Mouse (Mus musculus): ENCODE results near the gene Wars2. TPM values are rescaled to one million over a fixed set of nuclear protein-coding genes. Genes with fewer than 3 reads are reported as not detected.
A peak's percentile ranks its signal among the peaks of the same experiment; 100 is the strongest.

The Wars2 gene
- total RNA-seq, 1 experiment: 4.9 TPM

DNA sequence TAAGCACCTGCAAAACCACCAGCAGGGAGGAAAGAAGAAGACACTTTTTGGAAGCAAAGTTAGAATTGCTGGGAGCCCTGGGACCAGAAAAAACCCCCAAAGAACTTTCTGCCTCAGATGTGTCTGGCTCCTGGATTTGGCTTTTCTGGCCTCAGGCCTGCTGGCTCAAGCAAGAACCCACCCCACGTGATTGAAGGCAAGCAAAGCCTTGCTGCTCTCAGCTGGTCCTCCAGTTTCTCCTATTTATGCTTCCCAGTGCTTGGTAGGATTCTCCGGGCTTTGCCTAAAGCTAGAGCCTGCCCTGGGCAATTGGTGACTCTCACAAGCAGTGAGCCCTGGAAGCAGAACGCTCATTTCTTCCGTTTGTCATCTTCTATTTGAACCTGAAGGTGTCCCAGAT, 106.7 kb downstream of the Wars2 start:
- H3K9ac ChIP-seq (ENCODE audit: insufficient read depth, low read depth, low read length, poor library complexity, severe bottlenecking): no peak overlapping the region
- 0 out of 4 replicates have a peak, but pooled peaks cover 0 to 3% of the 10 kb centered on the region in 2 experiments for H3K4me1 ChIP-seq (ENCODE audit: control insufficient read depth in 2 of 2, insufficient read depth in 2 of 2, low read length in 2 of 2, poor library complexity in 1 of 2)
- H3K27ac ChIP-seq (ENCODE audit: insufficient read depth, low read depth, low read length, poor library complexity, severe bottlenecking): no peak overlapping the region
- H3K4me3 ChIP-seq (ENCODE audit: insufficient read depth in 1 of 2, low read depth in 1 of 2, low read length in 2 of 2, poor library complexity in 1 of 2, severe bottlenecking in 1 of 2): no peak overlapping the region
- H3K36me3 ChIP-seq (ENCODE audit: control insufficient read depth, insufficient read depth, low read length, poor library complexity, severe bottlenecking): no peaks in the 10 kb centered on the region
- in situ Hi-C loops (cut with MboI; ENCODE audit: low sequenced_read_pairs in 2 of 2, unreplicated experiment in 2 of 2): no loop called here
- TF ChIP-seq HCFC1 (IDR thresholded peaks at IDR 0.05; ENCODE audit: borderline replicate concordance, insufficient read depth, low read length) (no peak), MAFK (IDR thresholded peaks at IDR 0.05; ENCODE audit: insufficient read depth, low read depth, low read length) (no peak), ZNF384 (IDR thresholded peaks at IDR 0.05; ENCODE audit: low read depth, low read length) (no peak), ZC3H11A (IDR thresholded peaks at IDR 0.05; ENCODE audit: borderline replicate concordance, low read depth, low read length) (no peak), CHD2 (IDR thresholded peaks at IDR 0.05; ENCODE audit: low read depth, low read length) (no peak)
- no peaks in the 10 kb centered on the region for H3K9me3 ChIP-seq (ENCODE audit: control insufficient read depth, insufficient read depth, low read depth, low read length)
- no peak for DNase-seq (ENCODE audit: low read depth, low spot score)

DNA sequence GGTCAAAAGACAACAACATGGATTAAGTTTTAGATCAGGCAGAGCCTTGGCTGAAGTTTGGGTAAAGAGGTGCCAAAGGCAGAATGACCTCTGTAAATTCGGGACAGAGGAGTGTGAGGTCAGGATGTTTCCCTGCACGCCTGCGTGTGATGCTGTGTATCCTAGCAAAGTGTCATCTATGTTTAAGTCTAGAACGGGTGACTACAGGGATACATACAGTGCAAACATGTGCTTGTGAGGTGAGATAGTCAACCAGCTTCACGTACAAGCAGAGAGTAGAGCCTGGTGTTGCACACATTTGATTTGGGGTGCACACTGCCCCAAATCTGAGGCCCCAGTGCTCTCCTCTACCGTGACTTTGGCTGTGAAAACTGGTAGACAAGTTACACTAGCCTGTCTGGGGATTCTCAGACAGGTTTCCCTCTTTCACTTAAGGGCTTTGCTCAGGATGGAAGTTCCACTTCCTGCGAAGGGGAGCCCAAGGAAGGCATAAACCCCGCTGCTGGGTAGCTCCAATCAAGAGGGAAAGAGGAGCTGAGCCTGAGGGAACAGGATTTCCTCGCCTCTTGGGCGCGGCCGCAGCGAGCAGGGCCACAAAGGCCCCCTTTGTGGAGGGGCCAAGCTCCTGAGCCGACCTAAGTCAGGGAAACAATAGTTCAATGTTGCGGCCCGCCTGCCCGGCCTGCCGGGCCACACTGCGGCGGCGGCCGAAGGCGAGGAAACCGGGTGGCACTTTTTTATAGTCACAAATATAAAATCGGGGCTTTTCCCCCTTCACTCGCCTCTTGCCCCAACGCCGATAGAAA, 107.3 kb downstream of the Wars2 start:
- in situ Hi-C loops (cut with MboI; ENCODE audit: low sequenced_read_pairs in 2 of 2, unreplicated experiment in 2 of 2): no loop called here
- no peak for TF ChIP-seq MAFK (IDR thresholded peaks at IDR 0.05; ENCODE audit: insufficient read depth, low read depth, low read length)
- no peak for TF ChIP-seq HCFC1 (IDR thresholded peaks at IDR 0.05; ENCODE audit: borderline replicate concordance, insufficient read depth, low read length)
- TF ChIP-seq CHD2 (IDR thresholded peaks at IDR 0.05; ENCODE audit: low read depth, low read length): no peak
- TF ChIP-seq ZNF384 (IDR thresholded peaks at IDR 0.05; ENCODE audit: low read depth, low read length): no peak
- no peak for TF ChIP-seq ZC3H11A (IDR thresholded peaks at IDR 0.05; ENCODE audit: borderline replicate concordance, low read depth, low read length)

DNA sequence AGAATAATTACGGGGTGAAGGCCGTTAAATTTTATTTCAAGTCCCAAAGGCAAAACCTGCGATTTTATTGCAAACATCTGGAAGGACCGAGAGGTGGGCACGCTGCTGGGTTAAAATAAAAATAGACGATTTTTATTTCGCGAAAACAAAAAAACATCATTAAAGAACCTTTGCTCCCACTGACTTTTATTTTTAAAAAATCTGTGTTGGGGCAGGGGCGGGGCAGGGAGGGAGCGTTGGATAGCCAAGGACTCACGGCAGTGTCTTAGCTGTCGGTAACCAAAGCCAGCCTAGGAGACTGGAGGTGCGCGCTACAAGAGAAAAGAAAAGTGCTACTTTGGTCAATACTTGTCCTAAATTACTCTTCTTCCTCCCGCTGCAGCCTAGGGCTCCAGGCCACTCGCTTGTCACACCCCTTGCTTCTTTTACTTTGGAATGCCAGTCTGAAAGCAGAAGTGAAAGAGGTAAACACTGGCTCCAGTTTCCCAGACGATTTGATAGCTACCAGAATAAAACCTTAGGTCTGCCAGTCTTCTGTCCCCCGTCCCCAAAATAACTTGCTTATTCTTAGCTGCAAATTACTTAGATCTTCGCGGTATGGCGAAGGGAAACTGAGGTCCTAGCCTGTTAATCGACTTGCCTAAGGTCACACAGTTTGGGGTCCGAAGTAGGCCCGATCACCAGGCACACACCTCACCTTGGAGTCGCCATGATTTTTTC, 108.1 kb downstream of the Wars2 start:
- in situ Hi-C loops (cut with MboI; ENCODE audit: low sequenced_read_pairs in 2 of 2, unreplicated experiment in 2 of 2): no loop called here
- peaks cover 0 to 5% of the 10 kb centered on the region in 2 experiments; a peak in 1 of 4 replicates for H3K4me1 ChIP-seq (ENCODE audit: control insufficient read depth in 2 of 2, insufficient read depth in 2 of 2, low read length in 2 of 2, poor library complexity in 1 of 2)
- no peaks in the 10 kb centered on the region for H3K9me3 ChIP-seq (ENCODE audit: control insufficient read depth, insufficient read depth, low read depth, low read length)
- no peak overlapping the region for H3K4me3 ChIP-seq (ENCODE audit: insufficient read depth in 1 of 2, low read depth in 1 of 2, low read length in 2 of 2, poor library complexity in 1 of 2, severe bottlenecking in 1 of 2)
- no peak overlapping the region for H3K27ac ChIP-seq (ENCODE audit: insufficient read depth, low read depth, low read length, poor library complexity, severe bottlenecking)
- no peak overlapping the region for H3K9ac ChIP-seq (ENCODE audit: insufficient read depth, low read depth, low read length, poor library complexity, severe bottlenecking)
- H3K36me3 ChIP-seq (ENCODE audit: control insufficient read depth, insufficient read depth, low read length, poor library complexity, severe bottlenecking): no peaks in the 10 kb centered on the region
- no peak for TF ChIP-seq CHD2 (IDR thresholded peaks at IDR 0.05; ENCODE audit: low read depth, low read length)
- DNase-seq (ENCODE audit: low read depth, low spot score): no peak

More for the DNA sequence above, 107.3 kb downstream of the Wars2 start:
- Histone ChIP-seq H3K27ac (ENCODE audit: insufficient read depth, low read depth, low read length, poor library complexity, severe bottlenecking) (no peak overlapping the region), H3K9ac (ENCODE audit: insufficient read depth, low read depth, low read length, poor library complexity, severe bottlenecking) (no peak overlapping the region), H3K4me3 (ENCODE audit: insufficient read depth in 1 of 2, low read depth in 1 of 2, low read length in 2 of 2, poor library complexity in 1 of 2, severe bottlenecking in 1 of 2) (peak overlapping the region in 1 of 2 experiments; percentile 7; a peak in 1 of 4 replicates), H3K36me3 (ENCODE audit: control insufficient read depth, insufficient read depth, low read length, poor library complexity, severe bottlenecking) (no peaks in the 10 kb centered on the region), H3K9me3 (ENCODE audit: control insufficient read depth, insufficient read depth, low read depth, low read length) (no peaks in the 10 kb centered on the region), H3K4me1 (ENCODE audit: control insufficient read depth in 2 of 2, insufficient read depth in 2 of 2, low read length in 2 of 2, poor library complexity in 1 of 2) (0 out of 4 replicates have a peak, but pooled peaks cover 0 to 3% of the 10 kb centered on the region in 2 experiments)
- no peak for DNase-seq (ENCODE audit: low read depth, low spot score)

DNA sequence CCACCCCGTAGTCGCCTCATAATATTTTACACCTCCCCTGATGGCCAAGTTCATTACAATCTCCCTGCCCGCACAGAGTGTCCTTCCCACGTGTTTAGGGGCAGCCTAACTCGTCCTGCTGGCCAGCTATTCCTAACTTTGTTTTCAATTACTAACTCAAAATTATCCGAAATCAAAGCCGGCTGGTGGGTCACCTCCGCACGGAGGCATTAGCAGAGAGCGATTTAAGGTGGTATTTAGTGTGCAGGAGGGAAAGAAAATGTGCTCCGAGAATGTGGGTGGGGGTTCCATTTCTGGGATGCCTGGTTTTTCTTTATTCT, 108.6 kb downstream of the Wars2 start:
- DNase-seq (ENCODE audit: low read depth, low spot score): no peak
- Histone ChIP-seq H3K27ac (ENCODE audit: insufficient read depth, low read depth, low read length, poor library complexity, severe bottlenecking) (no peak overlapping the region), H3K36me3 (ENCODE audit: control insufficient read depth, insufficient read depth, low read length, poor library complexity, severe bottlenecking) (no peaks in the 10 kb centered on the region), H3K4me3 (ENCODE audit: insufficient read depth in 1 of 2, low read depth in 1 of 2, low read length in 2 of 2, poor library complexity in 1 of 2, severe bottlenecking in 1 of 2) (no peak overlapping the region), H3K9ac (ENCODE audit: insufficient read depth, low read depth, low read length, poor library complexity, severe bottlenecking) (no peak overlapping the region), H3K4me1 (ENCODE audit: control insufficient read depth in 2 of 2, insufficient read depth in 2 of 2, low read length in 2 of 2, poor library complexity in 1 of 2) (peaks cover 0 to 8% of the 10 kb centered on the region in 2 experiments; a peak in 1 of 4 replicates), H3K9me3 (ENCODE audit: control insufficient read depth, insufficient read depth, low read depth, low read length) (no peaks in the 10 kb centered on the region)
- in situ Hi-C loops (cut with MboI; ENCODE audit: low sequenced_read_pairs in 2 of 2, unreplicated experiment in 2 of 2): no loop called here
- TF ChIP-seq CHD2 (IDR thresholded peaks at IDR 0.05; ENCODE audit: low read depth, low read length): no peak
- no peak for TF ChIP-seq ZC3H11A (IDR thresholded peaks at IDR 0.05; ENCODE audit: borderline replicate concordance, low read depth, low read length)
- TF ChIP-seq HCFC1 (IDR thresholded peaks at IDR 0.05; ENCODE audit: borderline replicate concordance, insufficient read depth, low read length): no peak
- TF ChIP-seq MAFK (IDR thresholded peaks at IDR 0.05; ENCODE audit: insufficient read depth, low read depth, low read length): no peak
- TF ChIP-seq ZNF384 (IDR thresholded peaks at IDR 0.05; ENCODE audit: low read depth, low read length): no peak

Data from ES-E14 (cell line).